Mouse (Mus musculus): ENCODE measurements around the gene Zfp61.

DNA sequence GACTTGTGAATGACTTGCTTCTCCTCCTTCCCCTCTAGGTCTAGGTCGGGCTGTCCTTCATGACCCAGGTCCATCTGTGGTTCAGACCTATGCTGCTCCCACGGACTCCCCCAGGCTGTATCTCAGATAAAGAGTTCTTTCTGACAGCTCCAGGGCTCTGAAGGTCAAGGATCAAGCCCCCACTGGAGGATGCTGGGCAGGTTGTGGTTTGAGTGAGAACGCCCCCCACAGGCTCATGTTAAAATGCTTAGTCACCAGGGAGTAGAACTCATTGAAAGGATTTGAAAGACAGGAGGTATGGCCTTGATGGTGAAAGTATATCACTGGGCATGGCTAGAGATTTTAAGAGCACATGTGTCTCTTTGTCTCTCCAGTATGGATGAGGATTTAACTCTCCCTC lies 31.8 kb downstream of the Zfp61 start:
- TF ChIP-seq CTCF (IDR thresholded peaks at IDR 0.05; ENCODE audit: insufficient read depth, low read length) (no peak), POLR2A (IDR thresholded peaks at IDR 0.05; ENCODE audit: borderline replicate concordance, extremely low read depth, low read depth, low read length) (no peak)
